Mouse (Mus musculus): ENCODE data around the gene Smg1.

- TF ChIP-seq CTCF (IDR thresholded peaks at IDR 0.05; ENCODE audit: borderline replicate concordance, insufficient read depth, low read length) = no peak
- no peak for TF ChIP-seq POLR2A (IDR thresholded peaks at IDR 0.05; ENCODE audit: low read depth, low read length)
These were observed 1.2 kb downstream of the Smg1 start for GRCm38 (mm10) chr7:118242309-118242708.
